Mouse (Mus musculus) brain, embryonic 18.5 days (tissue): ENCODE data around the gene Rab3gap2.
A peak's percentile ranks its signal among the peaks of the same experiment; 100 is the strongest.

Source experiments
- DNase-seq: peaks from one replicate; pipeline ENCODE4 v3.0.0-alpha.2; 2012; ENCODE audit warnings: low read depth, low spot score

Rab3gap2 gene

GRCm38 (mm10) chr1:185226889-185227288, 23.0 kb downstream of the Rab3gap2 start:
- DNase-seq, result no peak

- no peak for DNase-seq
Observed at GRCm38 (mm10) chr1:185227766-185228165, 23.8 kb downstream of the Rab3gap2 start.

- DNase-seq, result no peak
Observed at GRCm38 (mm10) chr1:185229406-185230201, 25.7 kb downstream of the Rab3gap2 start.

GRCm38 (mm10) chr1:185235837-185236236, 31.9 kb downstream of the Rab3gap2 start:
- DNase-seq, result no peak

- no peak for DNase-seq
Observed at GRCm38 (mm10) chr1:185236530-185236929, 32.6 kb downstream of the Rab3gap2 start.

GRCm38 (mm10) chr1:185243013-185243412, 39.1 kb downstream of the Rab3gap2 start:
- DNase-seq, result no peak

GRCm38 (mm10) chr1:185245456-185245855, 41.5 kb downstream of the Rab3gap2 start:
- DNase-seq, result no peak

GRCm38 (mm10) chr1:185247429-185248085, 43.6 kb downstream of the Rab3gap2 start:
- DNase-seq, result no peak

- no peak for DNase-seq
Observed at GRCm38 (mm10) chr1:185248728-185249127, 44.8 kb downstream of the Rab3gap2 start.

GRCm38 (mm10) chr1:185252351-185252750, 48.4 kb downstream of the Rab3gap2 start:
- no peak for DNase-seq

GRCm38 (mm10) chr1:185253140-185253892, 49.4 kb downstream of the Rab3gap2 start:
- DNase-seq, result peak; percentile 8

GRCm38 (mm10) chr1:185255336-185255735, 51.4 kb downstream of the Rab3gap2 start:
- no peak for DNase-seq

- no peak for DNase-seq
Observed at GRCm38 (mm10) chr1:185256753-185257152, 52.8 kb downstream of the Rab3gap2 start.

- no peak for DNase-seq
Observed at GRCm38 (mm10) chr1:185262565-185262964, 58.6 kb downstream of the Rab3gap2 start.

- DNase-seq, result no peak
Observed at GRCm38 (mm10) chr1:185268675-185269074, 64.8 kb downstream of the Rab3gap2 start.

GRCm38 (mm10) chr1:185270403-185271097, 66.6 kb downstream of the Rab3gap2 start:
- no peak for DNase-seq

GRCm38 (mm10) chr1:185271373-185271772, 67.5 kb downstream of the Rab3gap2 start:
- DNase-seq, result no peak

- no peak for DNase-seq
Observed at GRCm38 (mm10) chr1:185274819-185275545, 71.1 kb downstream of the Rab3gap2 start.

- no peak for DNase-seq
Observed at GRCm38 (mm10) chr1:185275976-185276375, 72.1 kb downstream of the Rab3gap2 start.

GRCm38 (mm10) chr1:185277022-185277421, 73.1 kb downstream of the Rab3gap2 start:
- DNase-seq, result no peak

- no peak for DNase-seq
Observed at GRCm38 (mm10) chr1:185279288-185279687, 75.4 kb downstream of the Rab3gap2 start.
